Mouse (Mus musculus) CH12.LX (cell line): ENCODE results near the gene Lgr4.

Source experiments
- CTCF ChIP-seq, 2 experiments: IDR thresholded peaks in 1 of 2; conservative IDR thresholded peaks in 1 of 2; 2 replicates each; pipeline ENCODE4 v1.5.1; 2011 to 2012; ENCODE audit warnings: low read depth in 2 of 2, low read length in 2 of 2, improper control_type of control experiment in 1 of 2, inconsistent platforms in 1 of 2, mild to moderate bottlenecking in 1 of 2, moderate library complexity in 1 of 2
- E2F4 ChIP-seq: IDR thresholded peaks from 2 replicates; pipeline ENCODE4 v1.6.1; 2011; ENCODE audit warnings: low read depth, low read length, improper control_type of control experiment; ENCODE audit not compliant: insufficient replicate concordance
- EP300 ChIP-seq: IDR thresholded peaks from 2 replicates; pipeline ENCODE4 v1.6.1; 2011; ENCODE audit warnings: low read length, improper control_type of control experiment
- HCFC1 ChIP-seq: IDR thresholded peaks from 2 replicates; pipeline ENCODE4 v1.6.1; 2012; ENCODE audit warnings: low read depth, mild to moderate bottlenecking, inconsistent platforms, low read length, improper control_type of control experiment
- JUND ChIP-seq: conservative IDR thresholded peaks from 2 replicates; pipeline ENCODE4 v1.6.1; 2011; ENCODE audit warnings: low read depth, low read length, improper control_type of control experiment
- MAFK ChIP-seq: IDR thresholded peaks from 2 replicates; pipeline ENCODE4 v1.6.1; 2011; ENCODE audit warnings: low read length, improper control_type of control experiment; ENCODE audit not compliant: insufficient replicate concordance
- NELFE ChIP-seq: IDR thresholded peaks from 2 replicates; pipeline ENCODE4 v1.6.1; 2011; ENCODE audit warnings: low read depth, low read length, improper control_type of control experiment
- PAX5 ChIP-seq: IDR thresholded peaks from 2 replicates; pipeline ENCODE4 v1.6.1; 2012; ENCODE audit warnings: low read length, inconsistent platforms, mixed read lengths
- POLR2A ChIP-seq: IDR thresholded peaks from 2 replicates; pipeline ENCODE4 v1.6.1; 2011; ENCODE audit warnings: low read depth, mild to moderate bottlenecking, improper control_type of control experiment, low read length
- RAD21 ChIP-seq: IDR thresholded peaks from 2 replicates; pipeline ENCODE4 v1.6.1; 2011; ENCODE audit warnings: low read depth, mild to moderate bottlenecking, low read length, improper control_type of control experiment, moderate library complexity
- SIN3A ChIP-seq: IDR thresholded peaks from 2 replicates; pipeline ENCODE4 v1.6.1; 2012; ENCODE audit warnings: low read length, improper control_type of control experiment, inconsistent platforms
- SMC3 ChIP-seq: IDR thresholded peaks from 2 replicates; pipeline ENCODE4 v1.6.1; 2011; ENCODE audit warnings: low read depth, low read length, improper control_type of control experiment
- TCF12 ChIP-seq: IDR thresholded peaks from 2 replicates; pipeline ENCODE4 v1.6.1; 2014; ENCODE audit warnings: low read depth, mild to moderate bottlenecking, inconsistent platforms, low read length, improper control_type of control experiment
- USF1 ChIP-seq: IDR thresholded peaks from 2 replicates; pipeline ENCODE4 v1.6.1; 2014; ENCODE audit warnings: low read depth, mild to moderate bottlenecking, inconsistent platforms, low read length, improper control_type of control experiment

DNA sequence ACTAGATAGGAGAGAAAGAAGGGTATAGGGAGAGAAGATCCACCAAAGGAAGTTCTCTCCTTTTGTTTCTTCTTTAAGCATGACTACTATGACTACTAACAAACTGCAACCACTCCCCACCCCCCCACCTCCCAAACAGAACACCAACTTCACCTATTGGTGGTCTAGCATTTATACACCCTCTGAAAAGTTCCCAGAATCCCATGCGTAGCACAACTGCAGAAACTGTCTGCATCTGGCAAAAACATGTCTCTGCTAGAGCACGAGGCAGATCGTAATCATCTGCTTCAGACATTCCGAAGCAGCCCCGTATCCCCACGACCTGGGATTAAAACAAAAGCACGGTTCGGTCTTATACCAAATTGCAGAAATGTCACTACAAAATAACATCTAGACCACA is 5.2 kb upstream of the Lgr4 start:
- no peak for TF ChIP-seq CTCF (conservative IDR thresholded peaks at IDR 0.05 in 1 of 2, IDR thresholded peaks at IDR 0.05 in 1 of 2; ENCODE audit: low read depth in 2 of 2, low read length in 2 of 2)
- no peak for TF ChIP-seq USF1
- TF ChIP-seq POLR2A: no peak
- TF ChIP-seq JUND: no peak
- no peak for TF ChIP-seq EP300
- TF ChIP-seq HCFC1: no peak
- no peak for TF ChIP-seq RAD21
- TF ChIP-seq TCF12: no peak
- TF ChIP-seq NELFE: no peak
- no peak for TF ChIP-seq PAX5
- no peak for TF ChIP-seq MAFK
- no peak for TF ChIP-seq E2F4
- no peak for TF ChIP-seq SIN3A
- no peak for TF ChIP-seq SMC3
